Mouse (Mus musculus) layer of hippocampus, postnatal 14 days (tissue): Measurements from ENCODE around the gene Klhl6. TPM values are rescaled to one million over a fixed set of nuclear protein-coding genes. Genes with fewer than 3 reads are reported as not detected.
"Not testable (repeated sequence)": the region's sequence is repeated elsewhere in the genome, so short reads cannot be mapped to it uniquely, and the experiment has no call there.

Source experiments
- DNase-seq, 2 experiments: peaks; one replicate each; pipeline ENCODE4 v3.0.0; 2021 to 2022; ENCODE audit warnings: low spot score in 2 of 2, mixed read lengths in 1 of 2
- long read RNA-seq, 2 experiments: library from polyadenylated mRNA; stranded (forward); transcript quantifications; one replicate each; pipeline ENCODE4 v2.0.0; 2021
- total RNA-seq, 2 experiments: library from RNA; stranded (reverse); gene quantifications; 2 replicates each; pipeline ENCODE4 v1.2.3; 2021

The Klhl6 gene
- 1 to 10 TPM; 1.5 to 2.1 TPM for total RNA-seq
- long read RNA-seq, experiment 1, partial matches to known transcripts, result 0 of 1 reads
- long read RNA-seq, experiment 1, other reads (novel, unspliced or antisense), result 1 of 1 reads
- long read RNA-seq, experiment 2, partial matches to known transcripts, result 1 of 5 reads
- long read RNA-seq, experiment 2, other reads (novel, unspliced or antisense), result 1 of 5 reads

GRCm38 (mm10) chr16:19982537-19983257 is at the start of gene Klhl6:
Gene Klhl6, minus strand, starts transcription at chr16:19983037.
- no peak for DNase-seq

GRCm38 (mm10) chr16:20027241-20027640 is 44.4 kb upstream of the Klhl6 start:
- DNase-seq, result not testable (repeated sequence)

GRCm38 (mm10) chr16:20022821-20023220 is 40.0 kb upstream of the Klhl6 start:
- DNase-seq, result no peak

GRCm38 (mm10) chr16:20021848-20022247 is 39.0 kb upstream of the Klhl6 start:
- no peak for DNase-seq

- DNase-seq, result no peak
Measured at GRCm38 (mm10) chr16:20012647-20013046, 29.8 kb upstream of the Klhl6 start.

DNA sequence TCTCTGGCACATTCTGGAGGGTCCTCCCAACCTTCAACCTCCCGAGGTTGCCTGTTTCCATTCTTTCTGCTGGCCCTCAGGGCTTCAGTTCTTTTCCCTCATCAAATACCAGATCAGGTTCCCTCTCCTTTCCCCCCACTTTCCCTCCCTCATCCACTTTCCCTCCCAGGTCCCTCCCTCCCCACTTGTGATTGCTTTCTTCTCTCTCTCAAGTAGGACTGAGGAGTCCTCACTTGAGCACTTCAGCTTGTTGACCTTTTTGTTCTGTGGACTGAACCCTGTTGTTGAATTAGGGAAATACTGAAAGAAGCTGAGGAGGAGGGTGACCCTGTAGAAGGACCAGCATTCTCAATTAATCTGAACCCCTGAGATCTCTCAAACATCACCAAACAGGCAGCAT is 23.2 kb upstream of the Klhl6 start:
- no peak for DNase-seq

- DNase-seq, result not testable (repeated sequence)
Measured at GRCm38 (mm10) chr16:20000286-20000685, 17.4 kb upstream of the Klhl6 start.

GRCm38 (mm10) chr16:19997616-19998015 is 14.8 kb upstream of the Klhl6 start:
- DNase-seq, result no peak

- not testable (repeated sequence) for DNase-seq
Measured at GRCm38 (mm10) chr16:19996913-19997312, 14.1 kb upstream of the Klhl6 start.

DNA sequence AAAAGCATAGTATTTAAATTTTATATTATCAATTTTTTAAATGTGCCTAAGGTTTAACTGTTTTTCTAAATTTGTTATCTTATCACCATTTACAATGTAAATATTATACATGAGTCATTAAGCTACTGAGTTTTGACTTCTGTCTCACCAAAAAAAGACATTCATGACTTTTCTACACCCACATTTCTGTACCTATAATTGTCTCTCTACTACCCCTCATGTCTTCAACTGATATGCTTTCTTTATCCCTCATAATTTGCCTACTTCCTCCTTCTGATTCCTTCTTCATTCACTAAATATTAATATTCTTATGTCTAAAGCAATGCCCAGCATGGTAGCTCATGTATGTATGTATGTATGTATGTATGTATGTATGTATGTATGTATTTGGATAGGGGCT is 13.0 kb upstream of the Klhl6 start:
- DNase-seq, result no peak

DNA sequence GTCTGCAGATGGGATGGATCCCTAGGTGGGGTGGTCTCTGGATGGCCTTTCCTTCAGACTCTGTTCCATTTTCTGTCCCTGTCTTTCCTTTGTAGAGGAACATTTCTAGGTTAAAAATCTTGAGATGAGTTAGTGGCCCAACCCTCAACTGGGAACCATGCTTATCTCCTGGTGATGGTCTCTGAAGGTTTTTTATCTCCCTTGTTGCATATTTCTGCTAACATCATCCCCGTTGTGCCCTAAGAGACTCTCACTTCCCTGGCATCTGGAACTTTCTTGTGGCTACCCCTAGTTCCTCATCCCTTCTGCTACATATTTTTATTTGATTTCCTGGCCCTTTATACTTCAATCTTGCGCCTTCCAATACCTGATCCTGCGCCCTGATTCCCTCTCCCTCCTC is 10.4 kb upstream of the Klhl6 start:
- DNase-seq, result no peak

GRCm38 (mm10) chr16:19990536-19990935 is 7.7 kb upstream of the Klhl6 start:
- no peak for DNase-seq

DNA sequence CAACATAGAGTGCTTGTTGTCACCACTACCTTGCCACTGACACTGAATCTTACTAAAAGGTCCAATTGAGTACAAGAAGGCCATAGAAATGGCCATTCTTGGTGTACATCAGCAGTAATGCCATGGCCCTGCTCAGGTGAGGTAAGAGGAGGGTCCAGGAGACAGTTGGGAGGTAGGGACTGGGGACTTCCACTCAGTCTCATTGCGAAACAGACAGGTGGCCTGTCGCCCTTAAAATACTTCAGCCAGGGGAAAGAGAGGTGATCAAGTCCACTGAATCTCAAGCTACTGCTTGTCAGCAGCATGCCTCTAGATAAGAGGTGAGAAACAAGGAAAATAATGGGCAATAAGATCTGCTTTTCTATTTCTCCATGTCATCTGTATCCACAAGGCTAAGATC is 4.8 kb upstream of the Klhl6 start:
- no peak for DNase-seq

DNA sequence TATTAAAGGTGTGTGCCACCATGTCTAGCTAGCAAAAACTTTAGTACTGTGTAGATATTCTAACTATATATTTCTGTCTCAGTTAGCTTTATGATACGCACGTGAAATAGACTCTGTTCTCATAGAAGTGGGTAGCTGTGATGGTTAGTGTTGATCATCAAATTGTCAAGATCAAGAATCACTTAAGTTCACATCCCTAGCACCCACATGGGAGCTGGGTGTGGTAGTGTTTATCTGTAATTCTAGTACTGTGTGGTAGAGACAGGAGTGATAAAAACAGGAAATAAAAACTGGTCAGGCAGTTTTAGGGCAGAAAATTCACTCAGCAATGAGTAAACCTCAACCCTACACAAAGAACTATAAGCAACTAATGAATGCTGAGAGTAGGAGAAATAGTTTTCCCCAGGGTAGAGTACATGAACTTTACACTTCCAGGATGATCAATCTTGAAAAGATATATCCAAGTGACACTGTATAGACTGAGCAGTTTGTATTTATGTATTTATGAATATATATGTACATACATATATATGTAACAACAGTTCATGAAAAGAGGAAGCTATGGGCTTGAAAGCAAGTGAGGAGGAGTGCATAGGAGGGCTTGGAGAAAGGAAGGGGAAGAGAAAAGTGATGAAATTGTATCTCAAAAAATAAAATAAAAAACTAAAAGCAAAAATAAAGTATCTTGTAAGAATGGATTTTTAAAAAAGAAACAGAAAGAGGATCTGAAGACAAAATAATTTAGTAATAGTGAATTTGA is 2.2 kb upstream of the Klhl6 start:
- DNase-seq, result no peak

GRCm38 (mm10) chr16:19983559-19983958 is 722 bp upstream of the Klhl6 start:
- DNase-seq, result no peak

DNA sequence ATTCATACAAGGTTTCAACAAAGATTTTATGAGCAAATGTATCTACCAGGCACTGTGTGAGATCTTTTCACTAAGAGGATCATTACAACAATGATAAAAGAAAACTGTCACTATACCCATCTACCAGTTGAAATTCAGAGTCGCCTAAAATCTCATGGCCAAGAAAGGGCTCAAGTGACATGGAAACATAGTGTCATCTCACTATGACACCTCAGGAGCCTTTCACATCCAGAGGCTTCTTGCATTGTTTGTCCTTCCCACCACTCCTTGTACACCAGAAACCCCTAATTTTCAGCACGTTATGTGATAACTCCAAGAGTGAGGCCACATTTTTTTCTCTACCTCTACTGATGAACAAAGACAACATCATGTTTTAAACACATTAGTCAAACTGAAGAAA is 1.2 kb downstream of the Klhl6 start:
- no peak for DNase-seq

- DNase-seq, result no peak
Measured at GRCm38 (mm10) chr16:19981006-19981405, 1.8 kb downstream of the Klhl6 start.

DNA sequence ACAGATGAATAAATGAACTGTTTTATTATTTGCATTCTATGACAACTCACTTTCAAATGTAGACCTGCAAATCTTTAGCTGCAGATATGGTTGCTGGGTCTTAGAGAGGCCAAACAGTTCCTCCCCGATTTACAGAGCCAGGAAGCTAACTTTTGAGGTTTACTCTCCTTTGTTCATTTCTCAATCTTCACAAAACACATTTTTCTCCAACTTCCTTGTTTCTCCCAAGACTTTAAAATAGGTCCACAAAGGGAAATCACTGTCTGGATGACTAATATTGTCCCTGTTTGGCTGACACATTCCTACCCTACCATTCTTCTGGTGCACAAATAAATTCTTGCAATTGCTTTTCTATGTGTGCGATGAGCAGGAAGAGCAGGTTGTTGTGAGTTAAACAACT is 3.1 kb downstream of the Klhl6 start:
- no peak for DNase-seq

GRCm38 (mm10) chr16:19977282-19977681 is 5.6 kb downstream of the Klhl6 start:
- no peak for DNase-seq

DNA sequence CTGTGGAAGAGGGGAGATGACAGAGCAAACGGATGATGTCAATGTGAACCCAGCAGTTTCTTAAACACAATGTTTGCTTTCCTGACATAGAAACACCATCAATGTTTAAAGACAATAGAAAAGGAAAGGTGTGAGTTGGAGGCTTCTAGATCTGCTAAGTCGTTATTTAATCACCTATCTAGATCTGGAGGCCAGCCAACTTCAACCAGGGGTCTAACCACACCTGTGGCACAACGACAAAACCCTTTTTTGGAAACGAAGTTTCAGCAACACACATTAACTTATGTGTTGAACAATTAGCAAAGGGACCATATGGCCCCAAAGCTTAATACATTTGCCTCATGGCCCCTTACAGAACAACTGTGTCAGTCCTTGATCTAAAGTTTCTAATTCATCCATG is 6.0 kb downstream of the Klhl6 start:
- no peak for DNase-seq

DNA sequence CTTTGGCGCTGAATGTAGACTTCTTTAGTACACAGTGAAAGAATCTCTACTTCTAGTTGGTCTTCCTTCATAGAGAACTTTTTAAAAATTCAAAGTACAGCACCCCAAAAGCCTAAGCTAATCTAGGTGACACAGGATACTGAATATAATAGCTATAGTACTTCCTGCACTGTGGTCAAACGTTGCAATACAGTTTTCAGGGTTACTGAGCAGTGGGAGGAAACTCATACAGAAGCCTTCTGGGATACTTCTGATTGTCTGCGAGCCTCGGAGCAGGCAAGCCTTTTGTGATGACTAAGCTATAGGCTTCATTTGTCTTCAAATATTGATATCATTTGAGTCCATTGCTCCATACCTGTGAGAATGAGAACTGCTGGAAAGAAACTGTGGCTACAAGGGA is 7.4 kb downstream of the Klhl6 start:
- DNase-seq, result no peak

GRCm38 (mm10) chr16:19973480-19973879 is 9.4 kb downstream of the Klhl6 start:
- DNase-seq, result no peak
